Mouse (Mus musculus) hindbrain, postnatal 0 days (tissue): ENCODE measurements around the gene Nup210. TPM values are rescaled to one million over a fixed set of nuclear protein-coding genes. Genes with fewer than 3 reads are reported as not detected.

Experiments used
- ATAC-seq: fragments of 200-750 bp; cut with Nextera tagmentation; 2 replicates; pipeline ENCODE4 v1.8.0; 2017; ENCODE audit warnings: mild to moderate bottlenecking, moderate TSS enrichment, moderate library complexity
- DNase-seq: peaks from one replicate; pipeline ENCODE4 v3.0.0-alpha.2; 2015; ENCODE audit warnings: low spot score
- H3K27ac ChIP-seq: fragments of 300-500 bp; sonication (generic); 2 replicates; pipeline ENCODE4 v1.5.1; 2014; ENCODE audit warnings: mild to moderate bottlenecking
- H3K27me3 ChIP-seq: fragments of 300-500 bp; sonication (generic); 2 replicates; pipeline ENCODE4 v1.6.1; 2014; ENCODE audit warnings: low read length, mixed read lengths; ENCODE audit not compliant: insufficient read depth
- H3K36me3 ChIP-seq: fragments of 300-500 bp; sonication (generic); 2 replicates; pipeline ENCODE4 v1.6.1; 2014; ENCODE audit warnings: low read length, mixed read lengths; ENCODE audit not compliant: insufficient read depth
- H3K4me1 ChIP-seq: fragments of 300-500 bp; sonication (generic); 2 replicates; pipeline ENCODE4 v1.6.1; 2014; ENCODE audit warnings: antibody characterized with exemption, low read length, mixed read lengths; ENCODE audit not compliant: insufficient read depth
- H3K4me2 ChIP-seq: fragments of 300-500 bp; sonication (generic); 2 replicates; pipeline ENCODE4 v1.6.1; 2014; ENCODE audit warnings: low read depth, mild to moderate bottlenecking, low read length, moderate library complexity, mixed read lengths
- H3K4me3 ChIP-seq: fragments of 300-500 bp; sonication (generic); 2 replicates; pipeline ENCODE4 v1.5.1; 2014; ENCODE audit warnings: low read length
- H3K9ac ChIP-seq: fragments of 300-500 bp; sonication (generic); replicated peaks from 2 replicates; pipeline ENCODE4 v1.6.1; 2014; ENCODE audit warnings: mild to moderate bottlenecking, low read length, moderate library complexity, mixed read lengths
- H3K9me3 ChIP-seq: fragments of 300-500 bp; sonication (generic); 2 replicates; pipeline ENCODE4 v1.6.1; 2016; ENCODE audit warnings: low read length, mixed read lengths
- CTCF ChIP-seq: IDR thresholded peaks from 2 replicates; pipeline ENCODE4 v1.5.1; 2016; ENCODE audit warnings: antibody characterized with exemption, control low read depth, low read depth
- WGBS: fragments of 180-500 bp; shearing (Covaris S2); extraction: QIAGEN DNeasy Blood & Tissue Kit; methylation state at CpG from one replicate; pipeline ENCODE4 v1.1.7; 2014; 5-methylcytosine and 5-hydroxymethylcytosine counted together
- polyA plus RNA-seq: library from polyadenylated mRNA; unstranded; fragments of >200 nt; fragmentation: Nextera tagmentation; extraction: Ambion mirVana; gene quantifications from 2 replicates; pipeline ENCODE4 v1.2.1, GENCODE M21; 2015
- total RNA-seq: library from RNA; depleted of rRNA; stranded (reverse); fragments of >200 nt; gene quantifications from 2 replicates; pipeline ENCODE4 v1.2.3, GENCODE M21; 2014

Nup210 gene
- total and polyA plus RNA-seq, 2 experiments from 2014 or later = 15.6 to 76.0 TPM

DNA sequence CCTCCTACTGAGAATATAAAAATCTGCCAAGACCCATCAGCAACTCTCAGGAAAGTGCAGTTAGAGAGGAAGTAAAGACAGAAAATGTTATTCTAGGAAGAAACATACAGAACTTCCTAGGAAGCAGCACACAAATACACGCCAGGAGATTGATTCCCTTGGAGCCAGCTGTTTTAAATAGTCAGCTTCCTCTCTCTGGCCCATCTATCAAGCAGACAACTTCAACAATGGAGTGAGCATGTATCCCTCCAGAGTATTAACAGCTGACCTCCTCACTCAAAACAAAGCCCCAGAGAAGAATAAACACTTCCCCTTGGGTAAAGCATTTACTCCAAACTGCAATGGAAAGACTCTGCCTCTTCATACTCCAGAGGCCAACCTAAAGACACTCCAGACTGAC lies 1.5 kb downstream of the Nup210 start:
- Histone ChIP-seq H3K36me3 (no peaks in the 10 kb centered on the region), H3K9ac (no peak overlapping the region; the same call in 1 of the 2 replicates), H3K9me3 (no peaks in the 10 kb centered on the region), H3K27ac (no peak overlapping the region), H3K4me2 (peak overlapping the region; percentile 63), H3K4me1 (peaks cover 22% of the 10 kb centered on the region), H3K27me3 (no peaks in the 10 kb centered on the region), H3K4me3 (peak overlapping the region; percentile 66; the same call in 1 of the 2 replicates)
- ATAC-seq (no peak), DNase-seq (no peak)
- no peak for TF ChIP-seq CTCF
- WGBS = 7% methylated on average over 1 of the region's 1 CpGs

DNA sequence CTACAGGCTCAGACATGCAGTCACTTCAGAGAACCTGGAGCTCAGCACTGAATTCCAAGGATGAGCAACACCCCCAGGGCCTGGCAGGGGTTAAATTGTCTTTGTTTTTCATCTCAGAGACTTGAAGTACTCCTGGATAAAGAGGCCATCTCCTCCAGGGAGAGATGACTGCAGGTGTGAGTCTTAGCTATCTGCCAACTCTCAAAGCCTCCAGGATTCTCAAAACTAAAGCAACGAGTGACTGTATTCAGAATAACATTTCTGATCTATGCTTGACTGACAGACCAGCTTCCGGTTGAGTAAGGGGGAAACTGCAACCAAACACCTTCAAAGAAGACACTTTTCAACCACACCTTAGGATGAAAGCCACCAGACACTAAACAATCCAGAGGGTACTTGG lies 1.9 kb downstream of the Nup210 start:
- DNase-seq = no peak
- no peaks in the 10 kb centered on the region for H3K36me3 ChIP-seq
- H3K4me1 ChIP-seq = peaks cover 22% of the 10 kb centered on the region
- WGBS = 21% methylated on average over 2 of the region's 2 CpGs
- ATAC-seq = no peak
- H3K9ac ChIP-seq = no peak overlapping the region
- no peak overlapping the region for H3K4me3 ChIP-seq
- no peak for TF ChIP-seq CTCF
- peak overlapping the region; percentile 63 for H3K4me2 ChIP-seq
- H3K9me3 ChIP-seq = no peaks in the 10 kb centered on the region
- no peak overlapping the region for H3K27ac ChIP-seq
- no peaks in the 10 kb centered on the region for H3K27me3 ChIP-seq

DNA sequence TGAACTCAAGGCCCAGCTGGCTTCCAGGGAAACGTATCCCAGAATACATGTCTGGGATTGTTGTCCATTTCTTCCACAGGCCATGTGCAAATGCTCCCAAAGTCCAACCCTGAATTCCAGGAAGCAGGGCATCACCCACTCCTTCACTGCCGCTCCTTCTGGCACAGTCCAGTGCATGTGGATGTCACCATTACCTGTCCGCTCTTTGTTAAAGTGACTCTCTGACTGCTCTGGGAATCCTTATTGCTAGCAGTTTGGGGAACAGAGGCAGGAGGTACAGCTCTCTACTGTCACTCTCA lies 4.7 kb downstream of the Nup210 start:
- TF ChIP-seq CTCF = no peak
- Histone ChIP-seq H3K9ac (no peak overlapping the region), H3K27me3 (no peaks in the 10 kb centered on the region), H3K27ac (no peak overlapping the region), H3K4me1 (peaks cover 15% of the 10 kb centered on the region), H3K4me3 (no peak overlapping the region), H3K36me3 (no peaks in the 10 kb centered on the region), H3K9me3 (no peaks in the 10 kb centered on the region), H3K4me2 (no peak overlapping the region)
- DNase-seq (no peak), ATAC-seq (no peak)
- WGBS = 93% methylated on average over 3 of the region's 3 CpGs

DNA sequence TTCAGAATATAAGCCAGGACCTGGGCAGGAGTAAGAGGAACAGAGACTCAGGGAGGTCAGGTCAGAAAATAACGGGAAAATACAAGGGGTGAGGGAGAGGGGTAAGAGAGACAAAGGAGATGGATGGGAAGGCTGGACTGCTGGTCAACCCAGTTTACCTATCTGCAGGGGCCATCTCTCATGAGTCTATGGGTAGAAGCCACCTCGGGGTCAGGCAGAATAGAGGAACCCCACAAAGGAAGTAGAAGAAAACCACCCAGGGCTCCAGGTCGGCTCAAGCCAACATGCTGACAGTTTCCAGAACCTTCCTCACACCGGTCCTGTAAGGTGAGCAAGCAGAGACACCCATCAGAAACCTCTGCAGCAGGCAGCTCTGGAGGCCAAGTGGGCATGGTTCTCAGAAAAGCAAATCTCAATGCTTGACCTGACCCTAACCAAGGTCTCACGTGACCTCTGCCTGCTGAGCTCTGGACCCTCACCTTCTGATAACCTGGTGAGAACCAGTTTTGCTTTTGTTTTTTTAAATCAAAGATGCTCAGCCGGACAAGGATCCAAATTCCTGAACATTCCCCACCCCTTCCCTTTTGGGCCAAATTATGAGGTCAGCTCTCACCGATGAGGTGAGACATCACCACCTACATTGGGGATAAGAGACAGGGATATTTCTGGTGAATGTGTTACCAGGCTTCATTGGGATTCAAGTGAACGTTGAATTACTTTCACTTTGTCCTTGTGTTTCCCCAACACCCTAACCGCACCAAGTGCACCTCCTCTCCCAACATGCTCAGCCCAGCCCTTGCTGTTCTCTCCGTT lies 5.3 kb downstream of the Nup210 start:
- no peak overlapping the region for H3K4me2 ChIP-seq
- H3K27me3 ChIP-seq = no peaks in the 10 kb centered on the region
- no peak for TF ChIP-seq CTCF
- 91% methylated on average over 10 of the region's 10 CpGs for WGBS
- H3K9me3 ChIP-seq = no peaks in the 10 kb centered on the region
- H3K4me3 ChIP-seq = no peak overlapping the region
- H3K4me1 ChIP-seq = peaks cover 15% of the 10 kb centered on the region
- no peak overlapping the region for H3K27ac ChIP-seq
- H3K36me3 ChIP-seq = no peaks in the 10 kb centered on the region
- no peak for DNase-seq
- no peak overlapping the region for H3K9ac ChIP-seq
- ATAC-seq = no peak

GRCm38 (mm10) chr6:91110323-91111020 lies 6.2 kb downstream of the Nup210 start:
- TF ChIP-seq CTCF = no peak
- ATAC-seq (no peak), DNase-seq (no peak)
- H3K4me1 ChIP-seq = peaks cover 14% of the 10 kb centered on the region
- H3K9me3 ChIP-seq = no peaks in the 10 kb centered on the region
- H3K36me3 ChIP-seq = no peaks in the 10 kb centered on the region
- H3K4me2 ChIP-seq = no peak overlapping the region
- no peak overlapping the region for H3K4me3 ChIP-seq
- no peak overlapping the region for H3K27ac ChIP-seq
- H3K9ac ChIP-seq = no peak overlapping the region
- WGBS = 79% methylated on average over 13 of the region's 13 CpGs
- no peaks in the 10 kb centered on the region for H3K27me3 ChIP-seq

DNA sequence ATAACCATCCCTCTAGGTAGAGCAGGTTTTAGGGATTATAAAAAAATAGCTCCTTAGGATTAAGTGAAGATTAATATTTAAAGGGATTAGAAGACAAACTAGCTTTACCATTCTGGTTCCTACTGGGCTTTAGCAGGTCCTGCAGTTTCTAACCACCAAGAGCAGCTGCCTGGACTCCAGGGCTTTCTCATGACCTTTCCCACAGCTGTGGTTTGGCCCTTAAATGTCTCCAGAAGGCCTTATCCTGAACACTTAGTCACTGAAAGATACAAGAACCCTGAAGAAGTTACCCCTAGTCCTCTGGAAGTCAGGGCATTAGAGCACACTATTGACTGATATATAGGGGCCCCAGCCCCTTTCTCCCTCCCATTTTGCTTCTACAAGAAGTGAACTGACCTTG lies 7.1 kb downstream of the Nup210 start:
- TF ChIP-seq CTCF = no peak
- ATAC-seq (no peak), DNase-seq (no peak)
- peaks cover 5% of the 10 kb centered on the region; the same call in 1 of the 2 replicates for H3K4me1 ChIP-seq
- H3K9me3 ChIP-seq = no peaks in the 10 kb centered on the region
- H3K4me3 ChIP-seq = no peak overlapping the region
- no peak overlapping the region for H3K4me2 ChIP-seq
- no peak overlapping the region for H3K27ac ChIP-seq
- no peak overlapping the region for H3K9ac ChIP-seq
- H3K27me3 ChIP-seq = no peaks in the 10 kb centered on the region
- no peaks in the 10 kb centered on the region for H3K36me3 ChIP-seq
